Mouse (Mus musculus) CH12.LX (cell line): Measurements from ENCODE around the gene Nampt.

Experiments used
- CTCF ChIP-seq, 2 experiments: IDR thresholded peaks in 1 of 2; conservative IDR thresholded peaks in 1 of 2; 2 replicates each; pipeline ENCODE4 v1.5.1; 2011 to 2012; ENCODE audit warnings: low read depth in 2 of 2, low read length in 2 of 2, improper control_type of control experiment in 1 of 2, inconsistent platforms in 1 of 2, mild to moderate bottlenecking in 1 of 2, moderate library complexity in 1 of 2
- EP300 ChIP-seq: IDR thresholded peaks from 2 replicates; pipeline ENCODE4 v1.6.1; 2011; ENCODE audit warnings: low read length, improper control_type of control experiment
- HCFC1 ChIP-seq: IDR thresholded peaks from 2 replicates; pipeline ENCODE4 v1.6.1; 2012; ENCODE audit warnings: low read depth, mild to moderate bottlenecking, inconsistent platforms, low read length, improper control_type of control experiment
- IRF4 ChIP-seq: IDR thresholded peaks from 2 replicates; pipeline ENCODE4 v1.6.1; 2014; ENCODE audit warnings: low read depth, mild to moderate bottlenecking, inconsistent platforms, low read length, improper control_type of control experiment
- MAZ ChIP-seq: IDR thresholded peaks from 2 replicates; pipeline ENCODE4 v1.6.1; 2012; ENCODE audit warnings: low read depth, mild to moderate bottlenecking, inconsistent platforms, low read length, improper control_type of control experiment, moderate library complexity
- MEF2A ChIP-seq: IDR thresholded peaks from 2 replicates; pipeline ENCODE4 v1.6.1; 2014; ENCODE audit warnings: low read depth, mild to moderate bottlenecking, inconsistent platforms, low read length, improper control_type of control experiment, borderline replicate concordance
- POLR2A ChIP-seq: IDR thresholded peaks from 2 replicates; pipeline ENCODE4 v1.6.1; 2011; ENCODE audit warnings: low read depth, mild to moderate bottlenecking, improper control_type of control experiment, low read length
- RCOR1 ChIP-seq: conservative IDR thresholded peaks from 2 replicates; pipeline ENCODE4 v1.6.1; 2012; ENCODE audit warnings: low read depth, mild to moderate bottlenecking, inconsistent platforms, low read length, improper control_type of control experiment
- SIN3A ChIP-seq: IDR thresholded peaks from 2 replicates; pipeline ENCODE4 v1.6.1; 2012; ENCODE audit warnings: low read length, improper control_type of control experiment, inconsistent platforms
- TCF12 ChIP-seq: IDR thresholded peaks from 2 replicates; pipeline ENCODE4 v1.6.1; 2014; ENCODE audit warnings: low read depth, mild to moderate bottlenecking, inconsistent platforms, low read length, improper control_type of control experiment
- USF1 ChIP-seq: IDR thresholded peaks from 2 replicates; pipeline ENCODE4 v1.6.1; 2014; ENCODE audit warnings: low read depth, mild to moderate bottlenecking, inconsistent platforms, low read length, improper control_type of control experiment
- USF2 ChIP-seq: conservative IDR thresholded peaks from 2 replicates; pipeline ENCODE4 v1.6.1; 2011; ENCODE audit warnings: low read depth, low read length, improper control_type of control experiment
- ZKSCAN1 ChIP-seq: IDR thresholded peaks from 2 replicates; pipeline ENCODE4 v1.6.1; 2012; ENCODE audit warnings: low read depth, inconsistent platforms, low read length, improper control_type of control experiment, borderline replicate concordance

GRCm38 (mm10) chr12:32888226-32888625, 68.9 kb downstream of the Nampt start:
- TF ChIP-seq EP300, result no peak
- TF ChIP-seq CTCF (conservative IDR thresholded peaks at IDR 0.05 in 1 of 2, IDR thresholded peaks at IDR 0.05 in 1 of 2; ENCODE audit: low read depth in 2 of 2, low read length in 2 of 2), result no peak
- TF ChIP-seq USF2, result no peak
- no peak for TF ChIP-seq POLR2A
- no peak for TF ChIP-seq IRF4
- TF ChIP-seq MAZ, result no peak
- no peak for TF ChIP-seq HCFC1
- TF ChIP-seq ZKSCAN1, result no peak
- TF ChIP-seq RCOR1, result no peak
- no peak for TF ChIP-seq USF1
- TF ChIP-seq MEF2A, result no peak
- TF ChIP-seq TCF12, result no peak
- no peak for TF ChIP-seq SIN3A
